Mouse (Mus musculus): ENCODE measurements around the gene Fbxo9. TPM values are rescaled to one million over a fixed set of nuclear protein-coding genes. Genes with fewer than 3 reads are reported as not detected.
"Not testable (repeated sequence)": the region's sequence is repeated elsewhere in the genome, so short reads cannot be mapped to it uniquely, and the experiment has no call there.

The Fbxo9 gene
- total RNA-seq (2014; fragmentation: Nextera tagmentation): 115 and 128 TPM in 2 replicates
- 110 and 114 TPM in 2 replicates for total RNA-seq (2017)
- 35.2 and 53.8 TPM in 2 replicates for polyA plus RNA-seq (2012)

- Histone ChIP-seq H3K27me3 (ENCODE audit: insufficient read depth, low read length) (no peaks in the 10 kb centered on the region), H3K4me3 (ENCODE audit: low read depth, low read length) (peak within 1 kb of the TSS; percentile 96), H3K4me1 (ENCODE audit: insufficient read depth, low read depth, low read length) (peaks cover 58% of the 10 kb centered on the region), H3K9me3 (replicated peaks) (no peaks in the 10 kb centered on the region), H3K36me3 (replicated peaks) (peaks cover 16% of the 10 kb centered on the region)
- DNase-seq (ENCODE audit: low spot score): peak; percentile 80
- ATAC-seq (ENCODE audit: extremely low read depth, insufficient number of reproducible peaks, low FRiP score, poor library complexity, severe bottlenecking): peak; percentile 74
- TF ChIP-seq CTCF (IDR thresholded peaks at IDR 0.05; ENCODE audit: low read depth, low read length) (no peak), POLR2AphosphoS5 (IDR thresholded peaks at IDR 0.05; ENCODE audit: insufficient replicate concordance, low read depth, low read length) (no peak), TAL1 (conservative IDR thresholded peaks at IDR 0.05; ENCODE audit: low read depth, low read length) (no peak), GATA1 (IDR thresholded peaks at IDR 0.05; ENCODE audit: borderline replicate concordance, low read length) (no peak), GATA2 (IDR thresholded peaks at IDR 0.05; ENCODE audit: borderline replicate concordance, low read depth, low read length) (no peak)
Observed at GRCm38 (mm10) chr9:78108796-78109239, at the start of gene Fbxo9, which contains the start of gene Ick. Fbxo9 (minus strand) TSS chr9:78109065. Ick (plus strand) TSS chr9:78109192.

- no peaks in the 10 kb centered on the region; the same call in 1 of the 2 replicates for H3K4me1 ChIP-seq (ENCODE audit: insufficient read depth, low read depth, low read length)
- no peak for ATAC-seq (ENCODE audit: extremely low read depth, insufficient number of reproducible peaks, low FRiP score, poor library complexity, severe bottlenecking)
- H3K27me3 ChIP-seq (ENCODE audit: insufficient read depth, low read length): no peaks in the 10 kb centered on the region
- no peak overlapping the region for H3K4me3 ChIP-seq (ENCODE audit: low read depth, low read length)
- TF ChIP-seq GATA2 (IDR thresholded peaks at IDR 0.05; ENCODE audit: borderline replicate concordance, low read depth, low read length) (no peak), GATA1 (IDR thresholded peaks at IDR 0.05; ENCODE audit: borderline replicate concordance, low read length) (no peak), POLR2AphosphoS5 (IDR thresholded peaks at IDR 0.05; ENCODE audit: insufficient replicate concordance, low read depth, low read length) (no peak), TAL1 (conservative IDR thresholded peaks at IDR 0.05; ENCODE audit: low read depth, low read length) (no peak), CTCF (IDR thresholded peaks at IDR 0.05; ENCODE audit: low read depth, low read length) (no peak)
- no peak for DNase-seq (ENCODE audit: low spot score)
- H3K36me3 ChIP-seq (replicated peaks): peaks cover 75% of the 10 kb centered on the region
- no peaks in the 10 kb centered on the region for H3K9me3 ChIP-seq (replicated peaks)
Observed at GRCm38 (mm10) chr9:78157221-78157620, 48.4 kb upstream of the Fbxo9 start.

- no peak for ATAC-seq (ENCODE audit: extremely low read depth, insufficient number of reproducible peaks, low FRiP score, poor library complexity, severe bottlenecking)
- no peak overlapping the region for H3K4me3 ChIP-seq (ENCODE audit: low read depth, low read length)
- TF ChIP-seq TAL1 (conservative IDR thresholded peaks at IDR 0.05; ENCODE audit: low read depth, low read length): no peak
- no peak for TF ChIP-seq GATA2 (IDR thresholded peaks at IDR 0.05; ENCODE audit: borderline replicate concordance, low read depth, low read length)
- no peak for TF ChIP-seq CTCF (IDR thresholded peaks at IDR 0.05; ENCODE audit: low read depth, low read length)
- no peak for TF ChIP-seq GATA1 (IDR thresholded peaks at IDR 0.05; ENCODE audit: borderline replicate concordance, low read length)
- no peak for TF ChIP-seq POLR2AphosphoS5 (IDR thresholded peaks at IDR 0.05; ENCODE audit: insufficient replicate concordance, low read depth, low read length)
- DNase-seq (ENCODE audit: low spot score): no peak
- H3K9me3 ChIP-seq (replicated peaks): no peaks in the 10 kb centered on the region
- peaks cover 3% of the 10 kb centered on the region; the same call in 1 of the 2 replicates for H3K4me1 ChIP-seq (ENCODE audit: insufficient read depth, low read depth, low read length)
- H3K36me3 ChIP-seq (replicated peaks): peaks cover 63% of the 10 kb centered on the region
- no peaks in the 10 kb centered on the region for H3K27me3 ChIP-seq (ENCODE audit: insufficient read depth, low read length)
Observed at GRCm38 (mm10) chr9:78154211-78154977, 45.5 kb upstream of the Fbxo9 start.

- not testable (repeated sequence) for H3K4me3 ChIP-seq (ENCODE audit: low read depth, low read length); ATAC-seq (ENCODE audit: extremely low read depth, insufficient number of reproducible peaks, low FRiP score, poor library complexity, severe bottlenecking); H3K27me3 ChIP-seq (ENCODE audit: insufficient read depth, low read length); H3K9me3 ChIP-seq (replicated peaks); DNase-seq (ENCODE audit: low spot score); H3K4me1 ChIP-seq (ENCODE audit: insufficient read depth, low read depth, low read length)
- H3K36me3 ChIP-seq (replicated peaks): peaks cover 47% of the 10 kb centered on the region
Observed at GRCm38 (mm10) chr9:78149770-78150169, 40.9 kb upstream of the Fbxo9 start.

- Histone ChIP-seq H3K9me3 (replicated peaks) (no peaks in the 10 kb centered on the region), H3K4me1 (ENCODE audit: insufficient read depth, low read depth, low read length) (peaks cover 6% of the 10 kb centered on the region; the same call in 1 of the 2 replicates), H3K27me3 (ENCODE audit: insufficient read depth, low read length) (no peaks in the 10 kb centered on the region), H3K36me3 (replicated peaks) (peaks cover 50% of the 10 kb centered on the region), H3K4me3 (ENCODE audit: low read depth, low read length) (no peak overlapping the region)
- ATAC-seq (ENCODE audit: extremely low read depth, insufficient number of reproducible peaks, low FRiP score, poor library complexity, severe bottlenecking) (no peak), DNase-seq (ENCODE audit: low spot score) (no peak)
- TF ChIP-seq GATA2 (IDR thresholded peaks at IDR 0.05; ENCODE audit: borderline replicate concordance, low read depth, low read length) (no peak), CTCF (IDR thresholded peaks at IDR 0.05; ENCODE audit: low read depth, low read length) (no peak), POLR2AphosphoS5 (IDR thresholded peaks at IDR 0.05; ENCODE audit: insufficient replicate concordance, low read depth, low read length) (no peak)
Observed at GRCm38 (mm10) chr9:78148149-78148548, 39.3 kb upstream of the Fbxo9 start.

GRCm38 (mm10) chr9:78146627-78147026, 37.8 kb upstream of the Fbxo9 start:
- ATAC-seq (ENCODE audit: extremely low read depth, insufficient number of reproducible peaks, low FRiP score, poor library complexity, severe bottlenecking) (no peak), DNase-seq (ENCODE audit: low spot score) (no peak)
- H3K9me3 ChIP-seq (replicated peaks): no peaks in the 10 kb centered on the region
- TF ChIP-seq TAL1 (conservative IDR thresholded peaks at IDR 0.05; ENCODE audit: low read depth, low read length): no peak
- TF ChIP-seq GATA1 (IDR thresholded peaks at IDR 0.05; ENCODE audit: borderline replicate concordance, low read length): no peak
- TF ChIP-seq GATA2 (IDR thresholded peaks at IDR 0.05; ENCODE audit: borderline replicate concordance, low read depth, low read length): no peak
- no peak for TF ChIP-seq POLR2AphosphoS5 (IDR thresholded peaks at IDR 0.05; ENCODE audit: insufficient replicate concordance, low read depth, low read length)
- no peak for TF ChIP-seq CTCF (IDR thresholded peaks at IDR 0.05; ENCODE audit: low read depth, low read length)
- H3K4me3 ChIP-seq (ENCODE audit: low read depth, low read length): no peak overlapping the region
- no peaks in the 10 kb centered on the region for H3K27me3 ChIP-seq (ENCODE audit: insufficient read depth, low read length)
- H3K4me1 ChIP-seq (ENCODE audit: insufficient read depth, low read depth, low read length): peaks cover 6% of the 10 kb centered on the region; the same call in 1 of the 2 replicates
- H3K36me3 ChIP-seq (replicated peaks): peaks cover 53% of the 10 kb centered on the region
